Mouse (Mus musculus) limb, embryonic 14.5 days (tissue): Measurements from ENCODE around the gene Gm13695. TPM values are rescaled to one million over a fixed set of nuclear protein-coding genes. Genes with fewer than 3 reads are reported as not detected.
"Not testable (repeated sequence)": the region's sequence is repeated elsewhere in the genome, so short reads cannot be mapped to it uniquely, and the experiment has no call there.

ENCODE experiments used
- ATAC-seq: fragments of 200-750 bp; cut with Nextera tagmentation; 2 replicates; pipeline ENCODE4 v1.8.0; 2017; ENCODE audit warnings: low read depth, moderate number of reproducible peaks, moderate TSS enrichment; ENCODE audit not compliant: low FRiP score
- DNase-seq: peaks from one replicate; pipeline ENCODE4 v3.0.0-alpha.2; 2015; ENCODE audit warnings: low spot score
- H3K27ac ChIP-seq: fragments of 300-500 bp; sonication (generic); replicated peaks from 2 replicates; pipeline ENCODE4 v1.5.1; 2014; ENCODE audit warnings: low read depth, mild to moderate bottlenecking, low read length, moderate library complexity, mixed read lengths
- H3K27me3 ChIP-seq: fragments of 300-500 bp; sonication (generic); 2 replicates; pipeline ENCODE4 v1.6.1; 2014; ENCODE audit warnings: low read length, mixed read lengths; ENCODE audit not compliant: control insufficient read depth, insufficient read depth
- H3K36me3 ChIP-seq: fragments of 300-500 bp; sonication (generic); 2 replicates; pipeline ENCODE4 v1.6.1; 2014; ENCODE audit warnings: mild to moderate bottlenecking, low read length, moderate library complexity, mixed read lengths; ENCODE audit not compliant: control insufficient read depth, insufficient read depth
- H3K4me1 ChIP-seq: fragments of 300-500 bp; sonication (generic); 2 replicates; pipeline ENCODE4 v1.6.1; 2014; ENCODE audit warnings: antibody characterized with exemption, low read length, mixed read lengths; ENCODE audit not compliant: control insufficient read depth, insufficient read depth
- H3K4me2 ChIP-seq: fragments of 300-500 bp; sonication (generic); replicated peaks from 2 replicates; pipeline ENCODE4 v1.6.1; 2014; ENCODE audit warnings: low read depth, mild to moderate bottlenecking, low read length, moderate library complexity; ENCODE audit not compliant: severe bottlenecking
- H3K4me3 ChIP-seq: fragments of 300-500 bp; sonication (generic); replicated peaks from 2 replicates; pipeline ENCODE4 v1.5.1; 2014; ENCODE audit warnings: low read length
- H3K9ac ChIP-seq: fragments of 300-500 bp; sonication (generic); 2 replicates; pipeline ENCODE4 v1.6.1; 2014; ENCODE audit warnings: mild to moderate bottlenecking, low read depth, low read length, moderate library complexity; ENCODE audit not compliant: severe bottlenecking
- H3K9me3 ChIP-seq: fragments of 300-500 bp; sonication (generic); 2 replicates; pipeline ENCODE4 v1.6.1; 2016; ENCODE audit warnings: low read length; ENCODE audit not compliant: control insufficient read depth
- POLR2A ChIP-seq: fragments of 200-500 bp; IDR thresholded peaks from 2 replicates; pipeline ENCODE4 v1.8.0; 2012; ENCODE audit warnings: inconsistent platforms, mild to moderate bottlenecking, moderate library complexity, borderline replicate concordance; ENCODE audit not compliant: insufficient read depth, insufficient read length; ENCODE audit errors: extremely low read depth
- WGBS: fragments of 180-500 bp; shearing (Covaris S2); extraction: QIAGEN DNeasy Blood & Tissue Kit; methylation state at CpG from one replicate; pipeline ENCODE4 v1.1.7; 2014; 5-methylcytosine and 5-hydroxymethylcytosine counted together
- polyA plus RNA-seq, 2 experiments: library from polyadenylated mRNA; depleted of rRNA in 1 of 2; stranded (reverse) in 1 of 2; unstranded in 1 of 2; fragments of >200 nt; fragmentation: Nextera tagmentation in 1 of 2; extraction: Ambion mirVana in 1 of 2; gene quantifications; 2 replicates each; pipeline versions ENCODE4 v1.2.1 to v1.2.3; 2012 to 2014

The Gm13695 gene
- polyA plus RNA-seq, 2 experiments = not detected

- ATAC-seq = no peak
- Histone ChIP-seq H3K4me2 (no peak overlapping the region), H3K27me3 (no peaks in the 10 kb centered on the region), H3K27ac (no peak overlapping the region), H3K9me3 (no peaks in the 10 kb centered on the region), H3K4me1 (no peaks in the 10 kb centered on the region), H3K4me3 (no peak overlapping the region), H3K9ac (no peak overlapping the region), H3K36me3 (no peaks in the 10 kb centered on the region)
- 78% methylated on average over 3 of the region's 3 CpGs for WGBS
- no peak for TF ChIP-seq POLR2A
- no peak for DNase-seq
Measured at GRCm38 (mm10) chr2:84009818-84010217, 42.7 kb downstream of the Gm13695 start.

DNA sequence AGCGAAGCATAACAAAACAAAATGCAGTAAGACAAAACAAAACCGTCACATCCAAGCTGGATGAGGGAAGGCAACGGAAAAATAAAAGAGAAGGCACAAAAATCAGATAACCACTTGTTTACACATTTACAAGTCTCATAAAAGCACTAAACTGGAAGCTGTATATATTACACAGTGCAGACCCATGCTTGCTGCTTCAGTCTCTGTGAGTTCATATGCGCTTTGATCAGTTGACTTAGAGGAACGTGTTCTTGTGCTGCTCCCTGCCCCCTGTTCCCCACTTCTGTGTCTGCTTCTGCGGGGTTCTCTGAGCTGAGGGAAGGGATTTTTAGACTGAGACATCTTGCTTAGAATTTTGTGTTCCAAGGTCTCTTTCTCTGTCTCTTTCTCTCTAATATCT is 47.5 kb downstream of the Gm13695 start:
- WGBS = 63% methylated on average over 6 of the region's 6 CpGs
- ATAC-seq = no peak
- no peak for DNase-seq

GRCm38 (mm10) chr2:84016291-84016690 is 49.2 kb downstream of the Gm13695 start:
- not testable (repeated sequence) for H3K4me3 ChIP-seq, H3K27ac ChIP-seq, H3K4me2 ChIP-seq, DNase-seq, H3K4me1 ChIP-seq, H3K27me3 ChIP-seq, H3K9me3 ChIP-seq, H3K36me3 ChIP-seq, H3K9ac ChIP-seq, ATAC-seq
- WGBS = 87% methylated on average over 4 of the region's 5 CpGs

More for the DNA sequence above, 47.5 kb downstream of the Gm13695 start:
- no peaks in the 10 kb centered on the region for H3K9me3 ChIP-seq
- no peaks in the 10 kb centered on the region for H3K4me1 ChIP-seq
- H3K9ac ChIP-seq = no peak overlapping the region
- H3K27me3 ChIP-seq = no peaks in the 10 kb centered on the region
- no peaks in the 10 kb centered on the region for H3K36me3 ChIP-seq
- H3K27ac ChIP-seq = no peak overlapping the region
- H3K4me3 ChIP-seq = no peak overlapping the region
- H3K4me2 ChIP-seq = no peak overlapping the region
- no peak for TF ChIP-seq POLR2A

GRCm38 (mm10) chr2:84018330-84018729 is 51.2 kb downstream of the Gm13695 start:
- H3K4me3 ChIP-seq = no peak overlapping the region
- H3K9me3 ChIP-seq = no peaks in the 10 kb centered on the region
- whole genome bisulfite sequencing = 44% methylated on average over 3 of the region's 3 CpGs
- no peaks in the 10 kb centered on the region for H3K36me3 ChIP-seq
- ATAC-seq (no peak), DNase-seq (no peak)
- H3K4me2 ChIP-seq = no peak overlapping the region
- H3K27ac ChIP-seq = no peak overlapping the region
- H3K27me3 ChIP-seq = no peaks in the 10 kb centered on the region
- no peaks in the 10 kb centered on the region for H3K4me1 ChIP-seq
- no peak overlapping the region for H3K9ac ChIP-seq
- TF ChIP-seq POLR2A = no peak

Other genes starting within 250 kb of the Gm13695 start
- 38.1 and 38.6 TPM in 2 replicates for gene Itgav, start 242.9 kb upstream of the Gm13695 start, polyA plus RNA-seq (2012; rRNA removed)
- 79.5 and 87.5 TPM in 2 replicates for gene Itgav, start 242.9 kb upstream of the Gm13695 start, polyA plus RNA-seq (2014; fragmentation: Nextera tagmentation; extraction: Ambion mirVana)
- gene Fam171b, start 154.7 kb upstream of the Gm13695 start, polyA plus RNA-seq (2012; rRNA removed) = 10.6 and 11.5 TPM in 2 replicates
- 16.4 and 19.5 TPM in 2 replicates for gene Fam171b, start 154.7 kb upstream of the Gm13695 start, polyA plus RNA-seq (2014; fragmentation: Nextera tagmentation; extraction: Ambion mirVana)
- not detected in 2 replicates for gene Zswim2, start 26.1 kb upstream of the Gm13695 start, polyA plus RNA-seq (2012; rRNA removed)
- gene Zswim2, start 26.1 kb upstream of the Gm13695 start, polyA plus RNA-seq (2014; fragmentation: Nextera tagmentation; extraction: Ambion mirVana) = not detected in 2 replicates
- 0.03 TPM in 1 of 2 replicates, not detected in the other for gene Gm13698, start 11.6 kb upstream of the Gm13695 start, polyA plus RNA-seq (2012; rRNA removed)
- not detected in 2 replicates for gene Gm13698, start 11.6 kb upstream of the Gm13695 start, polyA plus RNA-seq (2014; fragmentation: Nextera tagmentation; extraction: Ambion mirVana)
- 0.03 TPM in 1 of 2 replicates, not detected in the other for gene Gm13693, start 5.8 kb upstream of the Gm13695 start, polyA plus RNA-seq (2012; rRNA removed)
- not detected in 2 replicates for gene Gm13693, start 5.8 kb upstream of the Gm13695 start, polyA plus RNA-seq (2014; fragmentation: Nextera tagmentation; extraction: Ambion mirVana)
- gene Gm13696, start 5.8 kb downstream of the Gm13695 start, polyA plus RNA-seq (2012; rRNA removed) = 0.03 TPM in 1 of 2 replicates, not detected in the other
- not detected in 2 replicates for gene Gm13696, start 5.8 kb downstream of the Gm13695 start, polyA plus RNA-seq (2014; fragmentation: Nextera tagmentation; extraction: Ambion mirVana)
- 0.03 TPM in 1 of 2 replicates, not detected in the other for gene Gm13694, start 11.6 kb downstream of the Gm13695 start, polyA plus RNA-seq (2012; rRNA removed)
- gene Gm13694, start 11.6 kb downstream of the Gm13695 start, polyA plus RNA-seq (2014; fragmentation: Nextera tagmentation; extraction: Ambion mirVana) = not detected in 2 replicates
- gene Gm13697, start 17.4 kb downstream of the Gm13695 start, polyA plus RNA-seq (2012; rRNA removed) = 0.03 TPM in 1 of 2 replicates, not detected in the other
- not detected in 2 replicates for gene Gm13697, start 17.4 kb downstream of the Gm13695 start, polyA plus RNA-seq (2014; fragmentation: Nextera tagmentation; extraction: Ambion mirVana)
- gene Gm13691, start 23.2 kb downstream of the Gm13695 start, polyA plus RNA-seq (2012; rRNA removed) = 0.03 TPM in 1 of 2 replicates, not detected in the other
- gene Gm13691, start 23.2 kb downstream of the Gm13695 start, polyA plus RNA-seq (2014; fragmentation: Nextera tagmentation; extraction: Ambion mirVana) = not detected in 2 replicates